Mouse (Mus musculus): ENCODE data around the gene Vmn1r207-ps. TPM values are rescaled to one million over a fixed set of nuclear protein-coding genes. Genes with fewer than 3 reads are reported as not detected.
"Not testable (repeated sequence)": the region's sequence is repeated elsewhere in the genome, so short reads cannot be mapped to it uniquely, and the experiment has no call there.

Vmn1r207-ps gene
- 0.08 TPM in 2 replicates for polyA plus RNA-seq (2012; rRNA removed)

DNA sequence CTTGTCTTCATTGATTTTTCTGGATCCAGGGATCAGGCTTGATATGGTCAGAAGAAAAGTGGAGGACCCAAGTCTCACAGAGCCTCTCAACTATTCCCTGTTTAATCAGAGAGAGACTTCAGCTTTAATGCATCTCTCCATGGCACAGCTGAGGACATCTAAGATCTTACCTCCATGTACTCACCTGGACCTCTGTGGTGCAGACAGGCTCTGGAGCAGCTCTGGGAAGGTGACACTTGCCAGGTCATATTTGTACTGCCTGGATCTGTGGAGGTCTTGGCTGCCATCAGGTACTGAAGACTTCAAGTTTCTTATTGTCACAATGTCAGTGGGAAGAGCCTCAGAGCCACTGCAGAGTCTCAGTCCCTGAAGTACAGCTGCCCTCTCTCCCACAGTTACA lies at the start of gene Vmn1r207-ps:
Vmn1r207-ps (minus strand) TSS at position 101 of the 400 bp plus-strand sequence.
- H3K27me3 ChIP-seq (ENCODE audit: control insufficient read depth, insufficient read depth, low read length); H3K4me3 ChIP-seq (replicated peaks; ENCODE audit: insufficient read depth, low read depth, low read length); DNase-seq; H3K4me1 ChIP-seq (ENCODE audit: control insufficient read depth, insufficient read depth, low read length); H3K27ac ChIP-seq (ENCODE audit: insufficient read depth, low read length): not testable (repeated sequence)

DNA sequence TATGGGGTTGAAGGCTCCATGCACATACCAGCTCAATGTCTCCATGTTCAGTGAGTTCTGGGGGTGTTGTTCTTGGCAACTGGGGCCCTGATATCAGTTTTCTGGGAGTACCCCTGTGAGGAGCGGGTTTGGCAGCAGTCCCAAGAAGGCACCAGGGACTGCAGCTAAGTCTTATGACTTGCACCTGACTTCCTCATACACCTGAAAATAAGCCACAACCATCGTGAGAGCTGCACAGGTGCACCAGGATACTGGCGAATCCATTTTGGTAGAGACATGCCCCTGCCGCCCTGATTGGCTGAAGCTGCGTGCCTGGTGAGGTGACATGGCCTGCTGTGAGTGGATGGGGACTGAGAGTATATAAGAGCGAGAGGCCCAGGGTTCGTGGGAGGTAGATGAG lies 47.9 kb upstream of the Vmn1r207-ps start, which contains the start of gene Vmn1r208:
Vmn1r208 (minus strand) TSS at position 101 of the 400 bp plus-strand sequence.
- no CpG with 5 or more reads among the region's 7 CpGs for WGBS
- not testable (repeated sequence) for DNase-seq; H3K4me1 ChIP-seq (ENCODE audit: control insufficient read depth, insufficient read depth, low read length); H3K27ac ChIP-seq (ENCODE audit: insufficient read depth, low read length); H3K4me3 ChIP-seq (replicated peaks; ENCODE audit: insufficient read depth, low read depth, low read length); H3K27me3 ChIP-seq (ENCODE audit: control insufficient read depth, insufficient read depth, low read length)

DNA sequence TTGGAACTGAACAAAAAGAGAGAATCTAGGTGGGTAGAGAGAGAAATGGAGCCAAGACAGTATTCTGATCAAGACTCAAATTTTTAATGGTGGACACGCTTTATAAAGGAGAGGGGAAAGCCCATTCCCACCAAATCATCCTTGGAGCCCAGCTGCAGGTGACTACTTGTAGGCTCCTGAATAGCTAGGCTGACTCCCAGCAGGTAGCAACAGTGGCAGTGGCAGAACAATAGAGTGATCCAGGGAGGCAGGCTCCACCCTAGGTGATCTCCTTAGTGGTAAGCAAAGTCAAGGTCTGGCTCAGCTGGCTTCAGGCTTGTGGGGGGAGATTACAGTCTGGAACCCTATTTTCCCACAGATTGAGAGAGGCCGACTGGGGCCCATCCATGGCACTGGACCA lies 42.2 kb upstream of the Vmn1r207-ps start:
- not testable (repeated sequence) for H3K27ac ChIP-seq (ENCODE audit: insufficient read depth, low read length); H3K27me3 ChIP-seq (ENCODE audit: control insufficient read depth, insufficient read depth, low read length); DNase-seq; H3K4me1 ChIP-seq (ENCODE audit: control insufficient read depth, insufficient read depth, low read length); H3K4me3 ChIP-seq (replicated peaks; ENCODE audit: insufficient read depth, low read depth, low read length)
- WGBS = 76% methylated on average over 2 of the region's 2 CpGs

DNA sequence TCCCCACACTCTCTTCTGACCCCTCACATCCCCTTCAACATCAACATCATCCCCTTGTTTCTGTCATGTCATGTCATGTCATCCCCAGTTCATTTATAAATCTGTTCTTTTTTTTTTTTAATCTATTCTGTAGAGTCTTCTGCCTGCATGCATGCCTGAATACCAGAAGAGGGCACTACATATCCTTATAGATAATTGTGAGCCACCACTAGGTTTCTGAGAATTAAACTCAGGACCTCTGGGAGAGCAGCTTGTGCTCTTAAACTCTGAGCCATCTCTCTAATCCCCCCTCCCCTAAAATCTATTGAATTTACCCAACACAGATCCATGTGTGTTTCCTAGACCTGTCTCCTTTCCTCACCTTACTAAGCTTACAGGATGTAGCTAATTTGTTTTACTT lies 18.1 kb upstream of the Vmn1r207-ps start:
- Histone ChIP-seq H3K4me1 (ENCODE audit: control insufficient read depth, insufficient read depth, low read length) (no peaks in the 10 kb centered on the region), H3K4me3 (replicated peaks; ENCODE audit: insufficient read depth, low read depth, low read length) (no peak overlapping the region), H3K27me3 (ENCODE audit: control insufficient read depth, insufficient read depth, low read length) (no peaks in the 10 kb centered on the region), H3K27ac (ENCODE audit: insufficient read depth, low read length) (no peak overlapping the region)
- DNase-seq = no peak
- TF ChIP-seq CTCF (IDR thresholded peaks at IDR 0.05; ENCODE audit: borderline replicate concordance, insufficient read depth, low read depth, low read length) (no peak), POLR2A (IDR thresholded peaks at IDR 0.05; ENCODE audit: borderline replicate concordance, insufficient read depth, low read length) (no peak)

DNA sequence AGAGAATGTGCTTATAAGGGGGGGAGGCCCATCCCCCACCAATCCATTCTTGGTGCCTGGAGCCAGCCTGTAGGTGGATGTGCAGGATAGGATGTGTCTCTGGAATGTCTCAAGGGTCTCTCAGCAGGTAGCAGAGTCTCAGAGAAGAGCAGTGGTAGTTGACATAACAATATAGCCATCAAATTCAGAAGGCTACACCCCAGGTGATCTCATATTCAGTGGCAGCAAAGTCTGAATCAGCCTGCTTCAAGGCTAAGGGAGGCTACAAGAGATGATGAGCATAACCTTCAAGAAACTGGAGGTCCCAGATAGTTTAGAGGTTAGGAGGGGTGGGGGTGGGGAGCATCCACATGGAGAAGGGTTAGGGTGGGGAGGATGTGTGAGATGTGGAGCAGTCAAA lies 22.5 kb downstream of the Vmn1r207-ps start:
- not testable (repeated sequence) for H3K27me3 ChIP-seq (ENCODE audit: control insufficient read depth, insufficient read depth, low read length); H3K4me3 ChIP-seq (replicated peaks; ENCODE audit: insufficient read depth, low read depth, low read length); H3K27ac ChIP-seq (ENCODE audit: insufficient read depth, low read length); DNase-seq; H3K4me1 ChIP-seq (ENCODE audit: control insufficient read depth, insufficient read depth, low read length)

DNA sequence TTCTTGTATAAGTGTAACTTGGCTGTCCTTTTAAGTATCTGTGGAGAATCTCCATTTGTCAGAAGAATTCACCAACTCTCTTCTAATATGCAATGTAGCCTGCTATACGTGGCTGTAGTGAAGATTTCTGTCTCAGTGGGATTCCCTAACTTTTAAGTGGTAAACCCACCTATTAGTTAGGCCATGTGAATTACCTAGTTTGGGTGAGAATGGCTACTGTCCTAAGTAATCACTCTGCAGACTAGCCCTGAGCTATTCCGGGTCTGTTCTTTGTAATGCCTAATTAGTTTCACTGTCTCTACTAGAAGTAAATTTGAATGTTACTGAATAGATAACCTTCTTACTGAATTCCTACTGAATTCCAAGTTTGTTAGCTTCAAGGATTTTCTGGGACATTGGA lies 26.5 kb downstream of the Vmn1r207-ps start:
- H3K4me3 ChIP-seq (replicated peaks; ENCODE audit: insufficient read depth, low read depth, low read length); H3K27me3 ChIP-seq (ENCODE audit: control insufficient read depth, insufficient read depth, low read length); H3K27ac ChIP-seq (ENCODE audit: insufficient read depth, low read length); DNase-seq; H3K4me1 ChIP-seq (ENCODE audit: control insufficient read depth, insufficient read depth, low read length): not testable (repeated sequence)
- 38% methylated on average over 2 of the region's 2 CpGs for WGBS

Other genes starting within 250 kb of the Vmn1r207-ps start
- gene Vmn1r202, start 224.2 kb downstream of the Vmn1r207-ps start, polyA plus RNA-seq (2012; rRNA removed) = 0.03 TPM in 1 of 2 replicates, not detected in the other
- not detected in 2 replicates for gene Vmn1r203, start 211.5 kb downstream of the Vmn1r207-ps start, polyA plus RNA-seq (2012; rRNA removed)
- not detected in 2 replicates for gene Vmn1r204, start 176.4 kb downstream of the Vmn1r207-ps start, polyA plus RNA-seq (2012; rRNA removed)
- not detected in 2 replicates for gene Vmn1r205, start 136.6 kb downstream of the Vmn1r207-ps start, polyA plus RNA-seq (2012; rRNA removed)
- 0.43 and 0.56 TPM in 2 replicates for gene Vmn1r206, start 105.4 kb downstream of the Vmn1r207-ps start, polyA plus RNA-seq (2012; rRNA removed)
- not detected in 2 replicates for gene Vmn1r208, start 47.8 kb upstream of the Vmn1r207-ps start, polyA plus RNA-seq (2012; rRNA removed)
- gene Vmn1r209, start 80.1 kb upstream of the Vmn1r207-ps start, polyA plus RNA-seq (2012; rRNA removed) = not detected in 2 replicates
- gene Vmn1r210, start 101.7 kb upstream of the Vmn1r207-ps start, polyA plus RNA-seq (2012; rRNA removed) = not detected in 2 replicates
- not detected in 2 replicates for gene Vmn1r211, start 127.9 kb upstream of the Vmn1r207-ps start, polyA plus RNA-seq (2012; rRNA removed)
- not detected in 2 replicates for gene Vmn1r212, start 154.6 kb upstream of the Vmn1r207-ps start, polyA plus RNA-seq (2012; rRNA removed)